Mouse (Mus musculus): ENCODE data around the gene Gm49630.
"Not testable (repeated sequence)": the region's sequence is repeated elsewhere in the genome, so short reads cannot be mapped to it uniquely, and the experiment has no call there.

GRCm38 (mm10) chr17:7326415-7326814 lies 45.4 kb downstream of the Gm49630 start:
- not testable (repeated sequence) for TF ChIP-seq MAX (IDR thresholded peaks at IDR 0.05; ENCODE audit: low read length); POLR2A (IDR thresholded peaks at IDR 0.05; ENCODE audit: low read depth, low read length); USF1 (IDR thresholded peaks at IDR 0.05; ENCODE audit: low read depth, low read length); MEF2A (IDR thresholded peaks at IDR 0.05; ENCODE audit: borderline replicate concordance, low read depth, low read length); RCOR1 (conservative IDR thresholded peaks at IDR 0.05; ENCODE audit: low read depth, low read length); ETS1 (conservative IDR thresholded peaks at IDR 0.05; ENCODE audit: low read depth, low read length); CTCF (conservative IDR thresholded peaks at IDR 0.05 in 1 of 2, IDR thresholded peaks at IDR 0.05 in 1 of 2; ENCODE audit: low read depth in 2 of 2, low read length in 2 of 2); EP300 (IDR thresholded peaks at IDR 0.05; ENCODE audit: low read length); ZNF384 (IDR thresholded peaks at IDR 0.05; ENCODE audit: low read depth, low read length); UBTF (IDR thresholded peaks at IDR 0.05; ENCODE audit: low read depth, low read length)
